Mouse (Mus musculus): ENCODE measurements around the gene Tmf1. TPM values are rescaled to one million over a fixed set of nuclear protein-coding genes. Genes with fewer than 3 reads are reported as not detected.

Gene Tmf1
- polyA plus RNA-seq, 1 experiment from 2014 or later, result 37.7 TPM

GRCm38 (mm10) chr6:97179367-97179828 is 476 bp upstream of the Tmf1 start:
- H3K4me1 ChIP-seq (ENCODE audit: control insufficient read depth, insufficient read depth, low read length), result peaks cover 12% of the 10 kb centered on the region
- no peaks in the 10 kb centered on the region for H3K9me3 ChIP-seq (ENCODE audit: control insufficient read depth, low read length)
- H3K4me3 ChIP-seq (ENCODE audit: low read depth, low read length), result peak overlapping the region; percentile 99
- H3K27ac ChIP-seq (replicated peaks; ENCODE audit: low read depth, low read length), result peak overlapping the region; percentile 93
- no peaks in the 10 kb centered on the region for H3K27me3 ChIP-seq (replicated peaks; ENCODE audit: control insufficient read depth, insufficient read depth, low read length)
- peak overlapping the region; percentile 94 for H3K9ac ChIP-seq (ENCODE audit: low read depth, low read length)
- 9% methylated on average over 11 of the region's 11 CpGs for WGBS
- peaks cover 27% of the 10 kb centered on the region for H3K36me3 ChIP-seq (ENCODE audit: control insufficient read depth, insufficient read depth, low read length)
- DNase-seq (ENCODE audit: low spot score), result peak; percentile 51
- ATAC-seq (ENCODE audit: low read depth), result peak; percentile 66
- peak overlapping the region; percentile 60 for H3K4me2 ChIP-seq (ENCODE audit: low read depth, low read length)

- DNase-seq (ENCODE audit: low spot score) (no peak), ATAC-seq (ENCODE audit: low read depth) (no peak)
- H3K4me3 ChIP-seq (ENCODE audit: low read depth, low read length), result no peak overlapping the region
- no peak overlapping the region for H3K9ac ChIP-seq (ENCODE audit: low read depth, low read length)
- H3K27ac ChIP-seq (replicated peaks; ENCODE audit: low read depth, low read length), result no peak overlapping the region
- H3K4me2 ChIP-seq (ENCODE audit: low read depth, low read length), result no peak overlapping the region
- H3K4me1 ChIP-seq (ENCODE audit: control insufficient read depth, insufficient read depth, low read length), result peaks cover 12% of the 10 kb centered on the region
- no peaks in the 10 kb centered on the region for H3K27me3 ChIP-seq (replicated peaks; ENCODE audit: control insufficient read depth, insufficient read depth, low read length)
- WGBS, result 73% methylated on average over 11 of the region's 11 CpGs
- no peaks in the 10 kb centered on the region for H3K9me3 ChIP-seq (ENCODE audit: control insufficient read depth, low read length)
- H3K36me3 ChIP-seq (ENCODE audit: control insufficient read depth, insufficient read depth, low read length), result peaks cover 40% of the 10 kb centered on the region
Observed at GRCm38 (mm10) chr6:97175716-97176115, 3.2 kb downstream of the Tmf1 start.

- no peak overlapping the region for H3K9ac ChIP-seq (ENCODE audit: low read depth, low read length)
- H3K4me1 ChIP-seq (ENCODE audit: control insufficient read depth, insufficient read depth, low read length), result peaks cover 19% of the 10 kb centered on the region
- peaks cover 4% of the 10 kb centered on the region for H3K36me3 ChIP-seq (ENCODE audit: control insufficient read depth, insufficient read depth, low read length)
- no peak overlapping the region for H3K4me3 ChIP-seq (ENCODE audit: low read depth, low read length)
- no peaks in the 10 kb centered on the region for H3K9me3 ChIP-seq (ENCODE audit: control insufficient read depth, low read length)
- no peak for DNase-seq (ENCODE audit: low spot score)
- WGBS, result 76% methylated on average over 6 of the region's 6 CpGs
- H3K27ac ChIP-seq (replicated peaks; ENCODE audit: low read depth, low read length), result no peak overlapping the region
- no peak for ATAC-seq (ENCODE audit: low read depth)
- no peak overlapping the region for H3K4me2 ChIP-seq (ENCODE audit: low read depth, low read length)
- no peaks in the 10 kb centered on the region for H3K27me3 ChIP-seq (replicated peaks; ENCODE audit: control insufficient read depth, insufficient read depth, low read length)
Observed at GRCm38 (mm10) chr6:97150156-97150555, 28.8 kb downstream of the Tmf1 start.

GRCm38 (mm10) chr6:97149721-97150120 is 29.2 kb downstream of the Tmf1 start:
- peaks cover 4% of the 10 kb centered on the region for H3K36me3 ChIP-seq (ENCODE audit: control insufficient read depth, insufficient read depth, low read length)
- H3K27ac ChIP-seq (replicated peaks; ENCODE audit: low read depth, low read length), result no peak overlapping the region
- peaks cover 19% of the 10 kb centered on the region for H3K4me1 ChIP-seq (ENCODE audit: control insufficient read depth, insufficient read depth, low read length)
- DNase-seq (ENCODE audit: low spot score) (no peak), ATAC-seq (ENCODE audit: low read depth) (no peak)
- H3K4me3 ChIP-seq (ENCODE audit: low read depth, low read length), result 0 out of 2 replicates have a peak overlapping the region, but pooled peaks have one; percentile 76
- no peak overlapping the region for H3K9ac ChIP-seq (ENCODE audit: low read depth, low read length)
- WGBS, result 77% methylated on average over 2 of the region's 2 CpGs
- H3K27me3 ChIP-seq (replicated peaks; ENCODE audit: control insufficient read depth, insufficient read depth, low read length), result no peaks in the 10 kb centered on the region
- H3K4me2 ChIP-seq (ENCODE audit: low read depth, low read length), result 0 out of 2 replicates have a peak overlapping the region, but pooled peaks have one; percentile 99
- H3K9me3 ChIP-seq (ENCODE audit: control insufficient read depth, low read length), result no peaks in the 10 kb centered on the region

GRCm38 (mm10) chr6:97148383-97149251 is 30.3 kb downstream of the Tmf1 start, which contains the start of gene Eogt:
TSS of gene Eogt (minus strand) at chr6:97149182.
- WGBS, result 2% methylated on average over 24 of the region's 56 CpGs
- H3K27ac ChIP-seq (replicated peaks; ENCODE audit: low read depth, low read length), result peak within 1 kb of the TSS; percentile 87
- peak within 1 kb of the TSS; percentile 76 for H3K4me3 ChIP-seq (ENCODE audit: low read depth, low read length)
- DNase-seq (ENCODE audit: low spot score) (peak; percentile 74), ATAC-seq (ENCODE audit: low read depth) (peak; percentile 75)
- peaks cover 19% of the 10 kb centered on the region for H3K4me1 ChIP-seq (ENCODE audit: control insufficient read depth, insufficient read depth, low read length)
- H3K27me3 ChIP-seq (replicated peaks; ENCODE audit: control insufficient read depth, insufficient read depth, low read length), result no peaks in the 10 kb centered on the region
- peaks cover 2% of the 10 kb centered on the region; the same call in 1 of the 2 replicates for H3K36me3 ChIP-seq (ENCODE audit: control insufficient read depth, insufficient read depth, low read length)
- peak within 1 kb of the TSS; percentile 87 for H3K9ac ChIP-seq (ENCODE audit: low read depth, low read length)
- peak within 1 kb of the TSS; percentile 99 for H3K4me2 ChIP-seq (ENCODE audit: low read depth, low read length)
- no peaks in the 10 kb centered on the region for H3K9me3 ChIP-seq (ENCODE audit: control insufficient read depth, low read length)

GRCm38 (mm10) chr6:97147755-97148382 is 31.1 kb downstream of the Tmf1 start:
- Histone ChIP-seq H3K4me3 (ENCODE audit: low read depth, low read length) (peak overlapping the region; percentile 76), H3K4me1 (ENCODE audit: control insufficient read depth, insufficient read depth, low read length) (peaks cover 19% of the 10 kb centered on the region), H3K9ac (ENCODE audit: low read depth, low read length) (peak overlapping the region; percentile 87), H3K9me3 (ENCODE audit: control insufficient read depth, low read length) (no peaks in the 10 kb centered on the region), H3K36me3 (ENCODE audit: control insufficient read depth, insufficient read depth, low read length) (no peaks in the 10 kb centered on the region; the same call in 1 of the 2 replicates), H3K4me2 (ENCODE audit: low read depth, low read length) (peak overlapping the region; percentile 99), H3K27me3 (replicated peaks; ENCODE audit: control insufficient read depth, insufficient read depth, low read length) (no peaks in the 10 kb centered on the region), H3K27ac (replicated peaks; ENCODE audit: low read depth, low read length) (peak overlapping the region; percentile 87)
- peak; percentile 42 for ATAC-seq (ENCODE audit: low read depth)
- peak; percentile 73 for DNase-seq (ENCODE audit: low spot score)
- WGBS, result 6% methylated on average over 18 of the region's 18 CpGs

- WGBS, result 91% methylated on average over 7 of the region's 7 CpGs
- no peak overlapping the region for H3K4me2 ChIP-seq (ENCODE audit: low read depth, low read length)
Observed at GRCm38 (mm10) chr6:97145156-97145555, 33.8 kb downstream of the Tmf1 start.

GRCm38 (mm10) chr6:97144359-97144758 is 34.6 kb downstream of the Tmf1 start:
- peaks cover 19% of the 10 kb centered on the region for H3K4me1 ChIP-seq (ENCODE audit: control insufficient read depth, insufficient read depth, low read length)
- H3K4me3 ChIP-seq (ENCODE audit: low read depth, low read length), result no peak overlapping the region
- ATAC-seq (ENCODE audit: low read depth), result no peak
- H3K9ac ChIP-seq (ENCODE audit: low read depth, low read length), result no peak overlapping the region
- WGBS, result 29% methylated on average over 7 of the region's 7 CpGs
- peak; percentile 32 for DNase-seq (ENCODE audit: low spot score)
- no peaks in the 10 kb centered on the region for H3K9me3 ChIP-seq (ENCODE audit: control insufficient read depth, low read length)
- H3K4me2 ChIP-seq (ENCODE audit: low read depth, low read length), result no peak overlapping the region
- H3K36me3 ChIP-seq (ENCODE audit: control insufficient read depth, insufficient read depth, low read length), result peaks cover 6% of the 10 kb centered on the region; the same call in 1 of the 2 replicates
- no peaks in the 10 kb centered on the region for H3K27me3 ChIP-seq (replicated peaks; ENCODE audit: control insufficient read depth, insufficient read depth, low read length)
- H3K27ac ChIP-seq (replicated peaks; ENCODE audit: low read depth, low read length), result no peak overlapping the region

More at GRCm38 (mm10) chr6:97145156-97145555, 33.8 kb downstream of the Tmf1 start:
- ATAC-seq (ENCODE audit: low read depth), result no peak
- no peaks in the 10 kb centered on the region for H3K9me3 ChIP-seq (ENCODE audit: control insufficient read depth, low read length)
- no peak overlapping the region for H3K27ac ChIP-seq (replicated peaks; ENCODE audit: low read depth, low read length)
- no peaks in the 10 kb centered on the region for H3K27me3 ChIP-seq (replicated peaks; ENCODE audit: control insufficient read depth, insufficient read depth, low read length)
- no peak overlapping the region for H3K4me3 ChIP-seq (ENCODE audit: low read depth, low read length)
- H3K36me3 ChIP-seq (ENCODE audit: control insufficient read depth, insufficient read depth, low read length), result peaks cover 6% of the 10 kb centered on the region; the same call in 1 of the 2 replicates
- H3K4me1 ChIP-seq (ENCODE audit: control insufficient read depth, insufficient read depth, low read length), result peaks cover 19% of the 10 kb centered on the region
- no peak for DNase-seq (ENCODE audit: low spot score)
- H3K9ac ChIP-seq (ENCODE audit: low read depth, low read length), result no peak overlapping the region

Data from embryonic facial prominence, embryonic 14.5 days (tissue).